Mouse (Mus musculus) duodenum, adult 2 months (tissue): ENCODE data around the gene Ctss. TPM values are rescaled to one million over a fixed set of nuclear protein-coding genes. Genes with fewer than 3 reads are reported as not detected.

Experiments
- polyA plus RNA-seq: library from polyadenylated mRNA; depleted of rRNA; stranded (reverse); fragments of >200 nt; gene quantifications from 2 replicates; pipeline ENCODE4 v1.2.3, GENCODE M21; 2012; ENCODE audit warnings: low replicate concordance; rRNA removed

Gene Ctss
- polyA plus RNA-seq, result 17.9 and 21.3 TPM in 2 replicates

DNA sequence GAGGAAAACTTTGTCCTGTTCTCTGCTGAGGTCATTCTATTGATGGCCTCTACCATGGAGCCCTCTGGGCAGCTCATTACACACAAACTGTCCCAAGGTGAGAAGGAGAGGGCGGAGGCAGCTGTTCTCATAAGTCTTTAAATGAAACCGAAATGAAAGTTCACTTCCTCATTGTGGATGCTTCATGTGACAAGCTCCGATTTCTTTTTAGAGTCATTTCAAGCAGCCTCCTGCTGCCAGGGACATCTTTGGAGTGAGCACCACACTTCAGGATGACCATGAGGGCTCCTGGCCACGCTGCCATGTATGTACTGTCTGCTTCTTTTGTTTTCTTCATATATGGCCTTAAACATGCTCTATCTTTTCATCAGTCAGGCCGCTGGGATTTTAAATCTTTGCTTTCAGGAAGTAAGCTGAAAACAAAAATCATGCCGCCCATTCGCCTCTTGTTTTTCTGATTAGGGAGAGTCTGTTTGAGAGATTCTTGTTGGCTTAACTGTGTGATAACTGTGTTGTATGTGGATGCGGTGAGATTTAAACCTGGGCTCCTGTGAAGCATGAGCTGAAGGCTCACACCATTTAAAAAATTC, at the start of gene Ctss:
Gene Ctss, plus strand, starts transcription at position 165 of the 590 bp plus-strand sequence.

DNA sequence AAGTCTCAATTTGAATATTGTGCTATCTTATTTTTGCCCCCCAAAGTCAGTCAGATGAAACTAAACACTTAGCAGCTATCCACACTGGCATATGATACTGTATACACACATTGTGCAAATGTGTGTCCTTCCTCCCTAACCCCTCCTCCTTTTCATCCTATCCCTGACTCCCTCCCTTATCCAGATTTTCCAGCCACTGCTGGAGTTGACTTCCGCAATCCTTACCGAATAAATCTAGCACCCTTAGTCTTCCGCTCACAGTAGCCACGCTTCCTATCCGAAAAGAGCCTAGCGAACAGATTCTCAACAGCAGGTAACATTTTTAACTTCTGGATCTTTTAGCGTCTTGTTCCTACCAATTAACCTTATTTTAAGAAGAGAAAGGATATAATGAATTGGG, 27.6 kb upstream of the Ctss start, which contains the start of gene Ctsk:
Gene Ctsk, plus strand, starts transcription at position 233 of the 400 bp plus-strand sequence.

DNA sequence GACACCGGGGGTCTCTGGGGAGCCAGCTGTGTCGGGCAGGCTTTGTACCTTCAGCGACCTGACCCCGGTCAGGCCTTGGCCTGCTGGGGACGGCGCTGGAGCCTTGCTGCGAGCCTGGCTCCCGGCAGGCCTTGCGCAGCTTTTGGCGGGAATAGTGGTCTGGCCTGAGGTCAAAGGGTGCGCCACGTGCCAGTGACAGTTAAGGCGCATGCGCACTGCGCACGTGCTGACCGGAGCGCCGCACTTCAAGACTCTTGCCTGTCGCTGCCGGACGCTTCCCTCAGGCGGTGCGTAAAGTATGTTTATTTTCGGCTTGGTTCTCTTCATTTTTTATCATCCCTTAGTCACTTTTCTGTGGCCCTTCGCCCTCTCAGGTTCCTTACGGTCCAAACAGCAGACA, 32.9 kb downstream of the Ctss start, which contains the start of gene Hormad1:
Gene Hormad1, plus strand, starts transcription at position 241 of the 400 bp plus-strand sequence.

DNA sequence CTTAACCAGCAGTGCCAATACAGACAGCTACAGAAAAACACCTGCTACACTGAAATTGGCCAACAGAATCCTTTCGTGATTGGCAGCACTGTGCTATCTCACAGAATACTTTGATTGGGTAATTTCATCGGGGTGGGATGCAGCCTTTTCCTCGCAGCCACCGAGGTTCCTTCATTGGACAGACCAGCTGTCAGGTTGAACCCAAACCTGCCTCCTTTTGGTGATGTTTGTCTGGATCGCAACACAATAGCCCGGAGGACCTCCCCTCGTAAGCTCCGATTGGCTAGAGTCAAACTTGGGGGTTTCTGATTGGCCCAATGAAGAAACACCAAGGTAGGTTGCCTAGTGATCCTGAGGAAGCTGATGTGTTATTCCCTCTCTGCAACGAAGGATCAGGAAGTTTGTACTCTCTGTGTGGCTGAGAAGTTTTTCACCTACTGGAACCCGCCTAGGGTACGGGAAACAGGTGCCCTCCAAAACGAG, 62.1 kb downstream of the Ctss start, which contains the start of gene Golph3l:
Gene Golph3l, plus strand, starts transcription at position 331 of the 483 bp plus-strand sequence.

Other genes starting within 250 kb of the Ctss start
- gene Mindy1, start 245.4 kb upstream of the Ctss start, polyA plus RNA-seq, result 64.0 and 83.7 TPM in 2 replicates
- gene Prune1, start 244.7 kb upstream of the Ctss start, polyA plus RNA-seq, result 5.3 and 8.0 TPM in 2 replicates
- 0.54 and 0.81 TPM in 2 replicates for gene Anxa9, start 219.6 kb upstream of the Ctss start, polyA plus RNA-seq
- 39.3 and 45.5 TPM in 2 replicates for gene Cers2, start 212.0 kb upstream of the Ctss start, polyA plus RNA-seq
- gene Setdb1, start 169.6 kb upstream of the Ctss start, polyA plus RNA-seq, result 3.6 and 4.9 TPM in 2 replicates
- not detected in 2 replicates for gene 4930558C23Rik, start 123.9 kb upstream of the Ctss start, polyA plus RNA-seq
- gene Arnt, start 92.4 kb upstream of the Ctss start, polyA plus RNA-seq, result 22.5 and 24.7 TPM in 2 replicates
- 0.74 and 0.92 TPM in 2 replicates for gene Ctsk, start 27.5 kb upstream of the Ctss start, polyA plus RNA-seq
- not detected in 2 replicates for gene Hormad1, start 32.9 kb downstream of the Ctss start, polyA plus RNA-seq
- 1.7 and 2.6 TPM in 2 replicates for gene Golph3l, start 62.1 kb downstream of the Ctss start, polyA plus RNA-seq
- 6.8 and 10.2 TPM in 2 replicates for gene Ensa, start 98.2 kb downstream of the Ctss start, polyA plus RNA-seq
- gene Mcl1, start 132.0 kb downstream of the Ctss start, polyA plus RNA-seq, result 99.3 and 378 TPM in 2 replicates
- 17.9 and 18.4 TPM in 2 replicates for gene Adamtsl4, start 161.1 kb downstream of the Ctss start, polyA plus RNA-seq
- gene Ecm1, start 212.8 kb downstream of the Ctss start, polyA plus RNA-seq, result 123 and 175 TPM in 2 replicates
- 33.5 and 38.8 TPM in 2 replicates for gene Tars2, start 233.4 kb downstream of the Ctss start, polyA plus RNA-seq